Mouse (Mus musculus) lung, adult 2 months (tissue): ENCODE results near the gene Adamts15.

Experiments used
- CTCF ChIP-seq: fragments of 200-500 bp; IDR thresholded peaks from 2 replicates; pipeline ENCODE4 v1.5.1; 2011; ENCODE audit warnings: mild to moderate bottlenecking, low read length, control low read depth; ENCODE audit not compliant: insufficient read depth
- POLR2A ChIP-seq: fragments of 200-500 bp; IDR thresholded peaks from 2 replicates; pipeline ENCODE4 v1.6.1; 2011; ENCODE audit warnings: low read depth, mild to moderate bottlenecking, control low read depth, low read length, borderline replicate concordance; ENCODE audit errors: extremely low read depth

DNA sequence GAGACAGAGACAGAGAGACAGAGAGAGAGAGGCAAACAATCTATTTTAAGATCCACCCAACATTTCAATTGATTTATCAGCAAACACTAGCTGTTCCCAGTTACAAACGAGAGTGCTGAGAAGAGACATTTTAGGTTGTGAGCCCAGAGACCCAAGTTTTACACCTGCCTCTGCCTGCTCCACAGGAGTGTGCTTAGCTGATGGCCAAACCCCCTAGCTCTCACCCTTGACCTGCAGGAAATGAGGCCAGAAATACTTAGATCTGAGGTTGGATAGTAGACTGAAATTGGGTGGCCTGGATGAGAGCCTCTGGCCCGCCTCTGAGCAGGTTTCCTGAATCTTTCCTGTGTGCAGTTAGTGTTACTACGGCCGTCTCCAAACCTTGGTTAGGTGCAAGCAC, 15.8 kb downstream of the Adamts15 start:
- TF ChIP-seq CTCF: no peak
- TF ChIP-seq POLR2A: no peak
